Mouse (Mus musculus): ENCODE measurements at regions not wholly inside any gene's neighbourhood (a gene's known extent, or its start where the extent isn't known, plus 50 kb on each side); places are given as distances from the start of the nearest gene placed in this dataset.

DNA sequence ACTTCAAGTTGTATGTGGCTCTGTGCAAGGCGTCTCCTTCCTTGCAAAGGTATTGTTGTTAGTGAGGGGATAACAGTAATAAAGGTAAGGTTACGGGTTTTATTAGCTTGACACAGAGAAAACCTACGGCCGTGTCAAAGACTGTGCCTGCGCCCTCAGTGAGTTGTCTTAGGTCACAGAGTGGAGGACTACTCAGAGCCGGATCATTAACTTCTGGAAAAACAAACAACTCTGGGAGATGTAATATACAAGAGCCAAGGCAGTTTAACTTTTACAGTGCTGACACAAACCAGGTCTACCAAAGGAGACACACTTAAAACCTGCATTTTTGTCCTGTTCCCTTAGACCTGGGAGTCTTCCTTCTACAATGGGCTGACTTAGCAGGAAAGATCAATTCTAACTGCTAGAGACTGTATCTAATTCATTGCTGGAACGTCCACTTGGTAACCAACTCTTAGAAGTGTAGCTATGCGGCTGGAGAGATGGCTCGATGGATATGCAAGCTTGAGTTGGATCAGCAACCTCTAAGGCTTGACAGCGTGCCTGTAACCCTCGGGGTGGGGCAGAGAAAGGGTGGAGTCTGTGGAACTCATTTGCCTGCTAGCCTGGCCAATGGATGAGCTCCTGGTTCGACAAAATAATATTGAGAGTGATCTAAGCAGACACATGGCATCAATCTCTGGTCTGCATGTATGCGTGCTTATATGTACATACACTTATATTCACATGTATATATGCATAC is 115.5 kb upstream of the Adgrl2 start:
- no peak for DNase-seq (ENCODE audit: low read depth, low spot score)
- no peaks in the 10 kb centered on the region for H3K27me3 ChIP-seq
- POLR2A ChIA-PET, result no interaction called here
- CTCF ChIA-PET, result interaction anchor here (0.7 kb wide), 1 partner anchor 16 kb away, joined by 3 read pairs; no protein-coding TSS in a partner anchor
- peak; percentile 58 for ATAC-seq
- in situ Hi-C loops (cut with MboI; ENCODE audit: low pct_unique_long_range_greater_than_20kb), result no loop called here
- no peak for TF ChIP-seq CTCF (IDR thresholded peaks at IDR 0.05)

DNA sequence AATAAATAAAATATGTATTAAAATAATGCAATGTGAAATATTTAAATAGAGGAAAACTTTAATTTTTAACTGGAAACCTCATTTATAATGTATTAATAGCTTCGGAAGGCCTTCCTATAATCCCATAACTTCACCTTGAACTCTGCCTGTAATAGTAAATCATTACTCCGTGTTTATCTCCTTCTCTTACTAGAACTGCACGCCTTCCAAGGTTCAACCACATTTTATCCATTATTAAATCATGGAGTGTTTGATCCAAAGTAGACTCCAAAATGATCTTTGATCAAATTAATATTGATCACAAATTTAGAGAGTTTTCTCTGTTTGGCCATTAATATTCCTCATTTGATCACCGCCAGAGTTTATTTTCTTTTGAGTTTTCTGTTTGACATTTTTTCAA is 114.8 kb upstream of the Adgrl2 start:
- ChIA-PET POLR2A (no interaction called here), CTCF (interaction anchor here (0.7 kb wide), 1 partner anchor 15 kb away, joined by 3 read pairs; no protein-coding TSS in a partner anchor)
- DNase-seq (ENCODE audit: low read depth, low spot score) (no peak), ATAC-seq (no peak)
- no peak for TF ChIP-seq CTCF (IDR thresholded peaks at IDR 0.05)
- no peaks in the 10 kb centered on the region for H3K27me3 ChIP-seq
- in situ Hi-C loops (cut with MboI; ENCODE audit: low pct_unique_long_range_greater_than_20kb), result no loop called here

DNA sequence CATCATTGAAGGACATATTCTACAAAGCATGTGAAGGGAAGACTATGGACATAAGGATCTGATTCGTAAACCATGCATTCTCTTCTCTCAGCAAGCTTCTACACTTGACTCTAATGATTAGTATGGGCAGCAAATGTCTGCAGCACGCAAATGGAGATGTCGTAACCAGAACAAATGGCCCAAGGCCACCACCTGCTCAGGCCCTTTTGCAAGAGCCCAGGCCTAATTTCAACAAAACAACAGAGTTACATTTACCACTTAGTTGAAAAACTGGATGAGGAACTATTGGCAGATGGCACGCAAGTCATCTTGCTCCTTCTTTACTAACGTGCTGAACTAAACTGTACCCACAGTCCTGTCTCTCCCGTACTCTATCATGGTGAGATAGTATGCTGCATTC is 113.7 kb upstream of the Adgrl2 start:
- CTCF ChIA-PET, result interaction anchor here (1.0 to 1.1 kb wide), 2 partner anchors 13 to 14 kb away, joined by 3 to 4 read pairs; no protein-coding TSS in a partner anchor
- TF ChIP-seq CTCF (IDR thresholded peaks at IDR 0.05), result no peak
- H3K27me3 ChIP-seq, result no peaks in the 10 kb centered on the region
- POLR2A ChIA-PET, result no interaction called here
- in situ Hi-C loops (cut with MboI; ENCODE audit: low pct_unique_long_range_greater_than_20kb), result no loop called here
- DNase-seq (ENCODE audit: low read depth, low spot score) (no peak), ATAC-seq (no peak)

DNA sequence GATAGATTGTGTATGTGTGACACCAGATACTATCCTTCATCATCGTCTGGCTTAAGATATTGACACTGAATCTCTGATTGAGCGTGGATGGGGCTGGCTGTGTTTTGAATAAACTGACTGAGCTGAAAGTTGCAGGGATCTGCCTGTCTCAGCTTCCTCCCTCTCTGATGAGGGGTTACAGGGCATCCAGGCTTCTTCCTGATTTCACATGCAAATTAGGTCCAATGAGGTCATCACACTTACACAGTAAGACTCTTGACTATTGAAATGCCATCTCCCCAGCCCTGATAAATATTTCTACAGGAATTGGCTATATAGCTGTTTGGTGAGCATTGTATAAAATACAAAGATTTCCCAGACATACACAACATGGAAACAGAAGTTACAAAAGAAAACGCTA is 113.1 kb upstream of the Adgrl2 start:
- ChIA-PET POLR2A (no interaction called here), CTCF (interaction anchor here (1.0 to 4.0 kb wide), 3 partner anchors 12 to 16 kb away, joined by 3 to 11 read pairs (median 4); no protein-coding TSS in a partner anchor)
- no peak for ATAC-seq
- DNase-seq (ENCODE audit: low read depth, low spot score), result no peak
- in situ Hi-C loops (cut with MboI; ENCODE audit: low pct_unique_long_range_greater_than_20kb), result no loop called here
- TF ChIP-seq CTCF (IDR thresholded peaks at IDR 0.05), result no peak
- no peaks in the 10 kb centered on the region for H3K27me3 ChIP-seq

DNA sequence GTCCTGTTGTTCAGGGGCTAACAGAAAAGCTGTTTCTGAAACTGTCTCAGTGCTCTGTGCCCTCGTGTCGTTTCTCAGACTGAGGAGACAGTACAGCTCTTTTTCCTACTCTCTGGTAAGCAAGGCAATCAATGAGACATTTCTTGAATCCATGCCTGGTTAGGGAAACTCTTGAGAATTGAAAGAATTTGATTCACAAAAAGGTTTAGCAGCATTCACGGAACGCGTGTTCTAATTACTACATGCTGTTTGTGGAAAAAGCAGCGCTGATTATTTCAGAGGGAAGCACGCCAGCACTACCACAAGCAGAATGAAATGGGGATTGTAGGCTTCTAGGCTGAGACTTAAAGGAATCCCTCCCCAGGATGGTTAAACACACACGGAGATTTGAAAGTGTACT is 112.5 kb upstream of the Adgrl2 start:
- in situ Hi-C loops (cut with MboI; ENCODE audit: low pct_unique_long_range_greater_than_20kb), result no loop called here
- no peak for TF ChIP-seq CTCF (IDR thresholded peaks at IDR 0.05)
- no peaks in the 10 kb centered on the region for H3K27me3 ChIP-seq
- POLR2A ChIA-PET, result no interaction called here
- DNase-seq (ENCODE audit: low read depth, low spot score) (no peak), ATAC-seq (no peak)
- CTCF ChIA-PET, result interaction anchor here (1.0 to 4.0 kb wide), 4 partner anchors 13 to 82 kb away, joined by 3 to 11 read pairs (median 4); no protein-coding TSS in a partner anchor

DNA sequence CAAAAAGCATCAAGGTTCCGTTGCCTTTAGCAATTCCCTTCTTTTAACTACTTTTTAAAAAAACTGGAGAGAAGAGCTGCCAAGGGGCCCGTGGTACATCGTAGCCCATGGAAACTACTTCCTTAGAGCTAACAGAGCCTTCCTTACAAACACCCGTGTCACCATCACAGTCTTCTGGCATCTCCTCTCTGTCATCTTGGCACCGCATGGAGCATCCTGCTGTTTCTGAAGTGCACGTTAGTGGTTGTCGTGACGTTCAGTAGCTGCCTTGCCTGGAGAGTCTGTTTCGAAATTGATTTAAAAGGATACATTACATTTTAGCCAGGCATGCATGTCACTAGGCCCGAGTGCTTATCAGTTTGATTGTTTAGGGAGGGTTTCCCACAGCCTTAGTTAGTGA is 111.4 kb upstream of the Adgrl2 start:
- no peaks in the 10 kb centered on the region for H3K27me3 ChIP-seq
- in situ Hi-C loops (cut with MboI; ENCODE audit: low pct_unique_long_range_greater_than_20kb), result no loop called here
- DNase-seq (ENCODE audit: low read depth, low spot score) (no peak), ATAC-seq (no peak)
- ChIA-PET POLR2A (interaction anchor here (0.5 kb wide), 1 partner anchor 15 kb away, joined by 4 read pairs; no protein-coding TSS in a partner anchor), CTCF (interaction anchor here (1.0 to 4.0 kb wide), 7 partner anchors 9 to 84 kb away, joined by 3 to 11 read pairs (median 4); no protein-coding TSS in a partner anchor)
- no peak for TF ChIP-seq CTCF (IDR thresholded peaks at IDR 0.05)

DNA sequence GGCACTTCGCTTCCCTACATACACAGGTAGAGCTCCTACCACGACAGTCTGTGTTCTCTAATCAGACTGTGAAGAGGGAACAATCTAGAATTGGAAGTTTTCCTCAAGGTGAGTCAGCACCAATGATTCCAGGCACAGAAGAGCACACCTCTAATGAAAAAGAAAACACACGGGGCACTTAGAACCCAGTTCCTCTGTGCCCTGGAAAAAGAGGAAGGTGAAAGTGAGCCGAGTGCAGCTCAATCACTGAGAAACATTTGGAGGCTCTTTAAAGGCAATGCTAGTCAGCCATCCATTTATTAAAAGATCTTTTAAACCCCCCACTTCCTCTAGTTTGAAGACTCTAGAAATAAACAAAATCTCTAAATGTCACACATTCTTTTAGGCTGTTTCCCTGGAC is 108.4 kb upstream of the Adgrl2 start:
- ATAC-seq, result no peak

DNA sequence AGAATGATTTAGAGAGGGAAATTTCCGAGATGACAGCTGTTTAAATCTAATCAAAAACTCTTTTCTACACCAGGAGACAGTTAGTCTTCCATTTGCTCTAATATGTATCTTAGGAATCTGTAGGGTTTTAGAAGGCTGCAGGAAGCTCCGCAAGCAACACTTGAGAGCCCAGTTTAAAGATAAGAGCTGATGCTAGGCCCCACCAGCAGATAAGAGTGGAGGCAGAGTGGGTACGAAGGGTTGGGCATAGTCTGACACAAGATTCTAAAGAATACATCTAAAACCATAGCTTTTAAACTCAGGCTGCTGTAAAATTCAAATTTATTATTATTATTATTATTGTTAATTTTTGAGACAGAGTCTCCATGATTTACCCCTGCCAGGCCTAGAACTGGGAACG is 106.7 kb upstream of the Adgrl2 start:
- ATAC-seq, result no peak
- TF ChIP-seq CTCF (IDR thresholded peaks at IDR 0.05), result no peak
- ChIA-PET CTCF (interaction anchor here (1.4 kb wide), 1 partner anchor 9 kb away, joined by 4 read pairs; no protein-coding TSS in a partner anchor), POLR2A (interaction anchor here (0.8 kb wide), 1 partner anchor 47 kb away, joined by 4 read pairs; no protein-coding TSS in a partner anchor)
- H3K27me3 ChIP-seq, result no peaks in the 10 kb centered on the region
- in situ Hi-C loops (cut with MboI; ENCODE audit: low pct_unique_long_range_greater_than_20kb), result no loop called here
- DNase-seq (ENCODE audit: low read depth, low spot score), result no peak

More for the DNA sequence above, 108.4 kb upstream of the Adgrl2 start:
- DNase-seq (ENCODE audit: low read depth, low spot score), result no peak
- no peaks in the 10 kb centered on the region for H3K27me3 ChIP-seq
- no peak for TF ChIP-seq CTCF (IDR thresholded peaks at IDR 0.05)
- CTCF ChIA-PET, result interaction anchor here (0.9 to 2.4 kb wide), 6 partner anchors 11 to 53 kb away, joined by 3 to 6 read pairs (median 4); no protein-coding TSS in a partner anchor
- in situ Hi-C loops (cut with MboI; ENCODE audit: low pct_unique_long_range_greater_than_20kb), result no loop called here
- POLR2A ChIA-PET, result no interaction called here

DNA sequence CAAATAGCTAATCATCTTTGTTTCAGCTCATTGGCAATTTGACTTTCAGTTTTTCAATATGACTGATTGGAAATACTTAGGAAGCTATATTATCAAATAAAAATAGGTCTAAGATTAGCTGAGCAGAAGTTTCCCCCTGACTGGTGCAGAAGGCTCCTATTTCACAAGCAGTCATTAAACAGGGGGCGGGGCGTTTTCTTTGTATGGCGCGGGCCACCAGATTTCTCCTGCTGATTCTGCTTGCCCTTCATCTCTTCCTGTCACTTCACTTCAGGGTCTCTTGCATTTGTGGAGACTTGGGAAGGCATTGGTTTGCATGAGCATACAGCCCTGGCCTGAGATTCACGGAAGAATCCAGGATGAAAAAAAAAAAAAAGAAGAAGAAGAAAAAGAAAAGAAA is 102.3 kb upstream of the Adgrl2 start:
- DNase-seq (ENCODE audit: low read depth, low spot score) (no peak), ATAC-seq (no peak)
- TF ChIP-seq CTCF (IDR thresholded peaks at IDR 0.05), result no peak
- ChIA-PET CTCF (interaction anchor here (0.9 kb wide), 1 partner anchor 9 kb away, joined by 3 read pairs; no protein-coding TSS in a partner anchor), POLR2A (no interaction called here)
- H3K27me3 ChIP-seq, result no peaks in the 10 kb centered on the region
- in situ Hi-C loops (cut with MboI; ENCODE audit: low pct_unique_long_range_greater_than_20kb), result no loop called here

DNA sequence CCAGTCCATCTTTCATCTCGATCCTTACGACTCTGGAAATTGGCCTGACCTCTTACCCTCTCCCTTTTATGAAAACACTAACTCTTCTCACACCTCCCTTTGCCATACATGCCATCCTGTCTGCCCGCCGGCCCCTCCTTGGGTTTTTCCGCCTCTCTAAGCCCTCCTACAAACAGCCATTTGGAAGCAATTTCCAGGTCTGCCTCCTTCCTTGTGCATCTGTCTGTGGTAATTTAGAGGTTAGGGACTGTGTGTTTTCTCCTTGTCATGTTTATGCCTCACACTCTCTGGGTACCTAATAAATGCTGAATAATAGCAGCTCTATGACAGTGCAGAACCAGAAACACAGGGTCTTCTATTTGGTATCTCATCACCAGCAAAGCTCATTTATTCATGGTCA is 99.7 kb upstream of the Adgrl2 start:
- ChIA-PET CTCF (interaction anchor here (0.9 to 2.6 kb wide), 3 partner anchors 10 to 22 kb away, joined by 3 to 8 read pairs (median 3); no protein-coding TSS in a partner anchor), POLR2A (interaction anchor here (0.6 kb wide), 1 partner anchor 335 kb away, joined by 4 read pairs; no protein-coding TSS in a partner anchor)
- no peak for TF ChIP-seq CTCF (IDR thresholded peaks at IDR 0.05)
- in situ Hi-C loops (cut with MboI; ENCODE audit: low pct_unique_long_range_greater_than_20kb), result no loop called here
- H3K27me3 ChIP-seq, result no peaks in the 10 kb centered on the region
- DNase-seq (ENCODE audit: low read depth, low spot score) (no peak), ATAC-seq (no peak)

DNA sequence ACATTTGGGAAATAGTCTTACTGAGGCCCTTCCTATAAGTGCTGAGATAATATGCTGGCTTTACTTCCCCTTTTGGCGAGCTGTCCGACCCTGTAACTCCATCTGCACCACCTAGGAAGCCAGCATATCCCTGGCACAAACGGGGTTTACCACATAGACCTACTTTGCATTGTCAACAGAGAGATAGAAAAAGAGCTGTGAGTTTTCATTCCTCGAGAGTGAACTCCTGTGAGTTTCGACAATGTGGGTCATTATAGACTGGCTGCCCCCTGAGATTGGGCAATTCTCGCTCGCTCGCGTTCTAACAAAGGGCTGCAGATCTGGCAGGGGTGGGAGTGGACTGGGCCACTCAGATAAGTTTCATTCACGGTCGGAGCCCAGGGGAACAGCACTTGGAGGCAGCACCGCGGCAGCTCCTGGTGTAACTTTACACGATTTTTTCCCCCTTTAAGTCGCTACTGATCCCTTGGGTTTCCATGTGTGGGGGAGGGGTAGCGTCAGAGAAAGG is 98.3 kb upstream of the Adgrl2 start:
- ATAC-seq (no peak), DNase-seq (ENCODE audit: low read depth, low spot score) (no peak)
- in situ Hi-C loops (cut with MboI; ENCODE audit: low pct_unique_long_range_greater_than_20kb), result no loop called here
- TF ChIP-seq CTCF (IDR thresholded peaks at IDR 0.05), result no peak
- no peaks in the 10 kb centered on the region for H3K27me3 ChIP-seq
- ChIA-PET POLR2A (no interaction called here), CTCF (interaction anchor here (1.0 to 2.7 kb wide), 3 partner anchors 9 to 13 kb away, joined by 3 to 11 read pairs (median 4); no protein-coding TSS in a partner anchor)
